Mouse (Mus musculus) MEL (cell line): Measurements from ENCODE around the gene Nme3. TPM values are rescaled to one million over a fixed set of nuclear protein-coding genes. Genes with fewer than 3 reads are reported as not detected.

ENCODE experiments used
- DNase-seq: peaks from one replicate; pipeline ENCODE4 v3.0.0; 2011; ENCODE audit warnings: low read depth, low spot score
- H3K27ac ChIP-seq: 2 replicates; pipeline ENCODE4 v1.5.1; 2012; ENCODE audit warnings: low read depth, mild to moderate bottlenecking, control low read depth, low read length, moderate library complexity; ENCODE audit not compliant: control insufficient read depth
- H3K27me3 ChIP-seq, 2 experiments: fragments of 150-350 bp in 1 of 2; sonication (generic) in 1 of 2; 2 replicates each; pipeline ENCODE4 v1.6.1; 2012; ENCODE audit warnings: low read length in 2 of 2, mild to moderate bottlenecking in 2 of 2, improper control_type of control experiment in 1 of 2, moderate library complexity in 1 of 2; ENCODE audit not compliant: insufficient read depth in 2 of 2, control insufficient read depth in 1 of 2
- H3K36me3 ChIP-seq, 2 experiments: 2 replicates each; pipeline ENCODE4 v1.6.1; 2012 to 2014; ENCODE audit warnings: low read length in 2 of 2, improper control_type of control experiment in 1 of 2, inconsistent platforms in 1 of 2, mild to moderate bottlenecking in 1 of 2; ENCODE audit not compliant: insufficient read depth in 2 of 2, control insufficient read depth in 1 of 2
- H3K4me1 ChIP-seq, 2 experiments: fragments of 150-350 bp in 1 of 2; sonication (generic) in 1 of 2; 2 replicates each; pipeline ENCODE4 v1.6.1; 2012; ENCODE audit warnings: low read length in 2 of 2, improper control_type of control experiment in 1 of 2, mild to moderate bottlenecking in 1 of 2; ENCODE audit not compliant: insufficient read depth in 2 of 2, control insufficient read depth in 1 of 2
- H3K4me3 ChIP-seq, 2 experiments: fragments of 150-350 bp in 1 of 2; sonication (generic) in 1 of 2; 2 replicates each; pipeline ENCODE4 v1.5.1; 2012; ENCODE audit warnings: low read depth in 2 of 2, low read length in 2 of 2, mild to moderate bottlenecking in 2 of 2, moderate library complexity in 2 of 2, control low read depth in 1 of 2, improper control_type of control experiment in 1 of 2; ENCODE audit not compliant: control insufficient read depth in 1 of 2, insufficient read depth in 1 of 2
- H3K79me2 ChIP-seq: 2 replicates; pipeline ENCODE4 v1.6.1; 2012; ENCODE audit warnings: mild to moderate bottlenecking, low read length, moderate library complexity; ENCODE audit not compliant: control insufficient read depth, poor library complexity, insufficient read depth
- H3K9ac ChIP-seq: 2 replicates; pipeline ENCODE4 v1.6.1; 2012; ENCODE audit warnings: low read depth, mild to moderate bottlenecking, control low read depth, low read length, moderate library complexity; ENCODE audit not compliant: control insufficient read depth, poor library complexity, severe bottlenecking
- H3K9me3 ChIP-seq: fragments of 150-350 bp; sonication (generic); replicated peaks from 2 replicates; pipeline ENCODE4 v1.6.1; 2012; ENCODE audit warnings: mild to moderate bottlenecking, low read length, improper control_type of control experiment, moderate library complexity; ENCODE audit not compliant: insufficient read depth
- BHLHE40 ChIP-seq: IDR thresholded peaks from 2 replicates; pipeline ENCODE4 v1.6.1; 2012; ENCODE audit warnings: low read depth, mild to moderate bottlenecking, inconsistent platforms, low read length, improper control_type of control experiment, borderline replicate concordance
- CHD1 ChIP-seq: IDR thresholded peaks from 2 replicates; pipeline ENCODE4 v1.6.1; 2012; ENCODE audit warnings: low read depth, mild to moderate bottlenecking, inconsistent platforms, low read length, improper control_type of control experiment
- CTCF ChIP-seq, 3 experiments: IDR thresholded peaks in 2 of 3; conservative IDR thresholded peaks in 1 of 3; 2 replicates each; pipeline ENCODE4 v1.5.1; 2011 to 2012; ENCODE audit warnings: low read length in 3 of 3, low read depth in 2 of 3, mild to moderate bottlenecking in 2 of 3, improper control_type of control experiment in 1 of 3, inconsistent platforms in 1 of 3, mixed read lengths in 1 of 3, moderate library complexity in 1 of 3; ENCODE audit not compliant: control insufficient read depth in 1 of 3, insufficient read depth in 1 of 3, poor library complexity in 1 of 3, severe bottlenecking in 1 of 3
- E2F4 ChIP-seq: IDR thresholded peaks from 2 replicates; pipeline ENCODE4 v1.6.1; 2011; ENCODE audit warnings: low read depth, low read length, improper control_type of control experiment, borderline replicate concordance
- ELF1 ChIP-seq: IDR thresholded peaks from 2 replicates; pipeline ENCODE4 v1.6.1; 2014; ENCODE audit warnings: low read depth, mild to moderate bottlenecking, inconsistent platforms, low read length, improper control_type of control experiment, moderate library complexity
- EP300 ChIP-seq, 2 experiments: IDR thresholded peaks; 2 replicates each; pipeline ENCODE4 v1.6.1; 2011; ENCODE audit warnings: improper control_type of control experiment in 2 of 2, low read length in 2 of 2, low read depth in 1 of 2, mild to moderate bottlenecking in 1 of 2
- ETS1 ChIP-seq: IDR thresholded peaks from 2 replicates; pipeline ENCODE4 v1.6.1; 2012; ENCODE audit warnings: low read depth, mild to moderate bottlenecking, inconsistent platforms, low read length, improper control_type of control experiment, moderate library complexity
- KAT2A ChIP-seq: conservative IDR thresholded peaks from 2 replicates; pipeline ENCODE4 v1.6.1; 2012; ENCODE audit warnings: low read depth, low read length, improper control_type of control experiment, inconsistent platforms
- MAZ ChIP-seq: IDR thresholded peaks from 2 replicates; pipeline ENCODE4 v1.6.1; 2012; ENCODE audit warnings: low read depth, mild to moderate bottlenecking, inconsistent platforms, low read length, improper control_type of control experiment
- MEF2A ChIP-seq: IDR thresholded peaks from 2 replicates; pipeline ENCODE4 v1.6.1; 2014; ENCODE audit warnings: low read depth, mild to moderate bottlenecking, inconsistent platforms, low read length, improper control_type of control experiment; ENCODE audit not compliant: poor library complexity, insufficient replicate concordance, severe bottlenecking; ENCODE audit errors: extremely low read depth
- MXI1 ChIP-seq: IDR thresholded peaks from 2 replicates; pipeline ENCODE4 v1.6.1; 2011; ENCODE audit warnings: mild to moderate bottlenecking, low read depth, low read length, improper control_type of control experiment
- NELFE ChIP-seq: IDR thresholded peaks from 2 replicates; pipeline ENCODE4 v1.6.1; 2011; ENCODE audit warnings: low read depth, low read length, improper control_type of control experiment
- POLR2A ChIP-seq, 2 experiments: IDR thresholded peaks; 2 replicates each; pipeline ENCODE4 v1.6.1; 2011 to 2012; ENCODE audit warnings: low read length in 2 of 2, mild to moderate bottlenecking in 2 of 2, control low read depth in 1 of 2, improper control_type of control experiment in 1 of 2, low read depth in 1 of 2, moderate library complexity in 1 of 2; ENCODE audit not compliant: control insufficient read depth in 1 of 2, insufficient read depth in 1 of 2, poor library complexity in 1 of 2
- POLR2AphosphoS5 ChIP-seq: IDR thresholded peaks from 2 replicates; pipeline ENCODE4 v1.6.1; 2012; ENCODE audit warnings: low read depth, borderline replicate concordance, mild to moderate bottlenecking, inconsistent platforms, low read length, moderate library complexity, mixed read lengths
- RAD21 ChIP-seq: IDR thresholded peaks from 2 replicates; pipeline ENCODE4 v1.6.1; 2011; ENCODE audit warnings: mild to moderate bottlenecking, low read depth, low read length, improper control_type of control experiment
- RCOR1 ChIP-seq: IDR thresholded peaks from 2 replicates; pipeline ENCODE4 v1.6.1; 2012; ENCODE audit warnings: low read depth, mild to moderate bottlenecking, inconsistent platforms, low read length, improper control_type of control experiment
- SMC3 ChIP-seq: IDR thresholded peaks from 2 replicates; pipeline ENCODE4 v1.6.1; 2011; ENCODE audit warnings: low read depth, low read length, improper control_type of control experiment
- TCF12 ChIP-seq: IDR thresholded peaks from 2 replicates; pipeline ENCODE4 v1.6.1; 2014; ENCODE audit warnings: low read depth, mild to moderate bottlenecking, inconsistent platforms, low read length, improper control_type of control experiment, moderate library complexity
- USF1 ChIP-seq: IDR thresholded peaks from 2 replicates; pipeline ENCODE4 v1.6.1; 2014; ENCODE audit warnings: low read depth, mild to moderate bottlenecking, inconsistent platforms, low read length, improper control_type of control experiment, moderate library complexity
- ZC3H11A ChIP-seq: IDR thresholded peaks from 2 replicates; pipeline ENCODE4 v1.6.1; 2012; ENCODE audit warnings: low read depth, mild to moderate bottlenecking, inconsistent platforms, low read length, improper control_type of control experiment
- ZKSCAN1 ChIP-seq: IDR thresholded peaks from 2 replicates; pipeline ENCODE4 v1.6.1; 2012; ENCODE audit warnings: low read depth, mild to moderate bottlenecking, inconsistent platforms, low read length, improper control_type of control experiment, moderate library complexity
- ZMIZ1 ChIP-seq: IDR thresholded peaks from 2 replicates; pipeline ENCODE4 v1.6.1; 2012; ENCODE audit warnings: low read depth, mild to moderate bottlenecking, inconsistent platforms, low read length, improper control_type of control experiment, moderate library complexity
- ZNF384 ChIP-seq: IDR thresholded peaks from 2 replicates; pipeline ENCODE4 v1.6.1; 2012; ENCODE audit warnings: low read depth, mild to moderate bottlenecking, inconsistent platforms, low read length, improper control_type of control experiment
- polyA plus RNA-seq, 2 experiments: library from polyadenylated mRNA; stranded (reverse) in 1 of 2; unstranded in 1 of 2; fragments of >175 nt in 1 of 2; fragments of >200 nt in 1 of 2; gene quantifications; 2 replicates each; pipeline versions ENCODE4 v1.2.1 to v1.2.4; 2012; ENCODE audit warnings: low replicate concordance in 2 of 2, low read depth in 1 of 2; ENCODE audit not compliant: insufficient read length in 2 of 2, insufficient read depth in 1 of 2, missing spikeins in 1 of 2
- total RNA-seq: library from RNA; depleted of rRNA; stranded (reverse); fragments of 300-350 nt; gene quantifications from 2 replicates; pipeline ENCODE4 v1.2.3, GENCODE M21; 2012

Gene Nme3
- total and polyA plus RNA-seq, 3 experiments: 22.1 to 24.4 TPM; not detected in 1

GRCm38 (mm10) chr17:24900014-24900413 lies 3.7 kb downstream of the Nme3 start:
- no peak for TF ChIP-seq KAT2A
- no peak for TF ChIP-seq TCF12
- no peak for TF ChIP-seq MXI1
- TF ChIP-seq ZNF384: no peak
- no peak for TF ChIP-seq ZC3H11A
- no peak for TF ChIP-seq RCOR1
- no peak for TF ChIP-seq CHD1
- no peak for TF ChIP-seq MAZ
- TF ChIP-seq POLR2AphosphoS5: no peak
- TF ChIP-seq ETS1: no peak
- no peak for TF ChIP-seq ZMIZ1
- no peak for TF ChIP-seq POLR2A (IDR thresholded peaks at IDR 0.05; ENCODE audit: control insufficient read depth in 1 of 2, insufficient read depth in 1 of 2, low read depth in 1 of 2, low read length in 2 of 2, poor library complexity in 1 of 2)
- no peak for TF ChIP-seq SMC3

DNA sequence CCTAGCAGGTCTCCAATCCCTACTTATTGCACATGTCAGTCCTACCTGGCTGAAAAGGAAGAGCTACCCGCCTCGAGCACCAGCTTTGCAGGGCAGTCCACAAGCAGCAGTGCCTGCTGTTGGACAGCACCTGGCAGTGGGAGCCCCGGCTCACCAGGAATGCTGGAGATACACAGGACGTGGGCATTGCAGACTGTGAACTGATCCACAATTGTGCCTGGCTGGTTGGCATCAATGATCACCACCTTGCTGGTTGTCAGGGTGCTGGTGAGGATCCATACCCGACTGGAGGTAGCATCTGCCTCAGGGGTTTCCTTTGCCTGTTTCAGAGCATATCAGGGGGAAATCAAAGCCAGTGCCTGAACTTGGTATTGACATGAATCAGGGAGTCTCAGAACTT lies 5.8 kb downstream of the Nme3 start:
- Histone ChIP-seq H3K27me3 (no peaks in the 10 kb centered on the region), H3K79me2 (0 out of 2 replicates have a peak, but pooled peaks cover under 1% of the 10 kb centered on the region), H3K4me1 (peaks cover 2 to 12% of the 10 kb centered on the region in 2 experiments; a peak in 3 of 4 replicates), H3K9ac (no peak overlapping the region), H3K4me3 (no peak overlapping the region), H3K36me3 (peaks cover 0 to 11% of the 10 kb centered on the region in 2 experiments), H3K27ac (no peak overlapping the region), H3K9me3 (no peaks in the 10 kb centered on the region)
- TF ChIP-seq ETS1 (no peak), POLR2A (IDR thresholded peaks at IDR 0.05; ENCODE audit: control insufficient read depth in 1 of 2, insufficient read depth in 1 of 2, low read depth in 1 of 2, low read length in 2 of 2, poor library complexity in 1 of 2) (no peak), CTCF (IDR thresholded peaks at IDR 0.05 in 2 of 3, conservative IDR thresholded peaks at IDR 0.05 in 1 of 3; ENCODE audit: control insufficient read depth in 1 of 3, insufficient read depth in 1 of 3, low read depth in 2 of 3, low read length in 3 of 3, poor library complexity in 1 of 3, severe bottlenecking in 1 of 3) (no peak), BHLHE40 (no peak), MEF2A (no peak), USF1 (no peak), NELFE (no peak), EP300 (IDR thresholded peaks at IDR 0.05; ENCODE audit: low read depth in 1 of 2, low read length in 2 of 2) (no peak), ZNF384 (no peak), ZKSCAN1 (no peak), ELF1 (no peak), E2F4 (no peak), RAD21 (no peak)
- DNase-seq: no peak

More at GRCm38 (mm10) chr17:24900014-24900413, 3.7 kb downstream of the Nme3 start:
- H3K27ac ChIP-seq: no peak overlapping the region
- no peak for DNase-seq
- H3K27me3 ChIP-seq: no peaks in the 10 kb centered on the region
- peaks cover 2 to 18% of the 10 kb centered on the region in 2 experiments; a peak in 3 of 4 replicates for H3K4me1 ChIP-seq
- H3K9ac ChIP-seq: no peak overlapping the region
- H3K9me3 ChIP-seq: no peaks in the 10 kb centered on the region
- peaks cover 16% of the 10 kb centered on the region for H3K79me2 ChIP-seq
- H3K36me3 ChIP-seq: peaks cover 0 to 13% of the 10 kb centered on the region in 2 experiments; a peak in 3 of 4 replicates
- no peak overlapping the region for H3K4me3 ChIP-seq
